Mouse (Mus musculus) kidney, adult 8-10 months (tissue): ENCODE results near the gene Ppp1cb.
"Not testable (repeated sequence)": the region's sequence is repeated elsewhere in the genome, so short reads cannot be mapped to it uniquely, and the experiment has no call there.

Source experiments
- DNase-seq, 2 experiments: peaks; one replicate each; pipeline ENCODE4 v3.0.0; 2022

The Ppp1cb gene

GRCm38 (mm10) chr5:32458408-32459143, at the start of gene Ppp1cb:
Ppp1cb (plus strand) TSS chr5:32458843.
- peak; percentile 97 to 99 for DNase-seq

GRCm38 (mm10) chr5:32409747-32410146, 48.9 kb upstream of the Ppp1cb start:
- DNase-seq: no peak

GRCm38 (mm10) chr5:32410954-32411688, 47.5 kb upstream of the Ppp1cb start:
- no peak for DNase-seq

GRCm38 (mm10) chr5:32412186-32412950, 46.3 kb upstream of the Ppp1cb start:
- DNase-seq: peak; percentile 23 to 26

- no peak for DNase-seq
These were observed 45.6 kb upstream of the Ppp1cb start for GRCm38 (mm10) chr5:32413083-32413482.

- no peak for DNase-seq
These were observed 45.1 kb upstream of the Ppp1cb start for GRCm38 (mm10) chr5:32413569-32413968.

- no peak for DNase-seq
These were observed 44.1 kb upstream of the Ppp1cb start for GRCm38 (mm10) chr5:32414461-32414985.

GRCm38 (mm10) chr5:32415554-32415953, 43.1 kb upstream of the Ppp1cb start:
- DNase-seq: no peak

- DNase-seq: peak; percentile 62 to 78
These were observed 41.8 kb upstream of the Ppp1cb start for GRCm38 (mm10) chr5:32416881-32417280.

- DNase-seq: no peak
These were observed 36.5 kb upstream of the Ppp1cb start for GRCm38 (mm10) chr5:32422081-32422589.

GRCm38 (mm10) chr5:32423339-32424046, 35.1 kb upstream of the Ppp1cb start:
- no peak for DNase-seq

GRCm38 (mm10) chr5:32424464-32424863, 34.2 kb upstream of the Ppp1cb start:
- no peak for DNase-seq

GRCm38 (mm10) chr5:32425485-32426171, 33.0 kb upstream of the Ppp1cb start:
- peak in 1 of 2 experiments; percentile 47 for DNase-seq

GRCm38 (mm10) chr5:32430399-32430798, 28.2 kb upstream of the Ppp1cb start:
- DNase-seq: no peak

- not testable (repeated sequence) for DNase-seq
These were observed 24.3 kb upstream of the Ppp1cb start for GRCm38 (mm10) chr5:32434346-32434745.

- DNase-seq: no peak
These were observed 23.0 kb upstream of the Ppp1cb start for GRCm38 (mm10) chr5:32435612-32436011.

GRCm38 (mm10) chr5:32437901-32438563, 20.6 kb upstream of the Ppp1cb start:
- no peak for DNase-seq

- no peak for DNase-seq
These were observed 20.1 kb upstream of the Ppp1cb start for GRCm38 (mm10) chr5:32438564-32438922.

- peak in 1 of 2 experiments; percentile 35 for DNase-seq
These were observed 17.3 kb upstream of the Ppp1cb start for GRCm38 (mm10) chr5:32441336-32441735.

GRCm38 (mm10) chr5:32441992-32442575, 16.6 kb upstream of the Ppp1cb start:
- no peak for DNase-seq

GRCm38 (mm10) chr5:32443906-32444305, 14.7 kb upstream of the Ppp1cb start:
- DNase-seq: no peak
